Mouse (Mus musculus) embryonic facial prominence, embryonic 10.5 days (tissue): Measurements from ENCODE around the gene Polr1e. TPM values are rescaled to one million over a fixed set of nuclear protein-coding genes. Genes with fewer than 3 reads are reported as not detected.
A peak's percentile ranks its signal among the peaks of the same experiment; 100 is the strongest.
"Not testable (repeated sequence)": the region's sequence is repeated elsewhere in the genome, so short reads cannot be mapped to it uniquely, and the experiment has no call there.

Source experiments
- DNase-seq: peaks from one replicate; pipeline ENCODE4 v3.0.0-alpha.2; 2017; ENCODE audit warnings: low spot score
- H3K27ac ChIP-seq: fragments of 300-500 bp; sonication (generic); replicated peaks from 2 replicates; pipeline ENCODE4 v1.5.1; 2016; ENCODE audit warnings: mild to moderate bottlenecking
- H3K27me3 ChIP-seq: fragments of 300-500 bp; sonication (generic); replicated peaks from 2 replicates; pipeline ENCODE4 v1.6.1; 2016; ENCODE audit warnings: low read depth, mild to moderate bottlenecking; ENCODE audit not compliant: poor library complexity, severe bottlenecking
- H3K36me3 ChIP-seq: fragments of 300-500 bp; sonication (generic); replicated peaks from 2 replicates; pipeline ENCODE4 v1.6.1; 2016; ENCODE audit warnings: mild to moderate bottlenecking, moderate library complexity
- H3K4me1 ChIP-seq: fragments of 300-500 bp; sonication (generic); 2 replicates; pipeline ENCODE4 v1.6.1; 2016
- H3K4me3 ChIP-seq: fragments of 300-500 bp; sonication (generic); 2 replicates; pipeline ENCODE4 v1.5.1; 2016; ENCODE audit warnings: mild to moderate bottlenecking, moderate library complexity
- H3K9me3 ChIP-seq: fragments of 300-500 bp; sonication (generic); 2 replicates; pipeline ENCODE4 v1.6.1; 2016; ENCODE audit warnings: mild to moderate bottlenecking
- WGBS: fragments of 180-500 bp; shearing (Covaris S2); methylation state at CpG from one replicate; pipeline ENCODE4 v1.1.7; 2016; 5-methylcytosine and 5-hydroxymethylcytosine counted together
- polyA plus RNA-seq: library from polyadenylated mRNA; unstranded; fragments of >200 nt; fragmentation: Nextera tagmentation; extraction: Ambion mirVana; gene quantifications from 2 replicates; pipeline ENCODE4 v1.2.1, GENCODE M21; 2016

The Polr1e gene
- polyA plus RNA-seq, 1 experiment from 2014 or later = 59.8 TPM

DNA sequence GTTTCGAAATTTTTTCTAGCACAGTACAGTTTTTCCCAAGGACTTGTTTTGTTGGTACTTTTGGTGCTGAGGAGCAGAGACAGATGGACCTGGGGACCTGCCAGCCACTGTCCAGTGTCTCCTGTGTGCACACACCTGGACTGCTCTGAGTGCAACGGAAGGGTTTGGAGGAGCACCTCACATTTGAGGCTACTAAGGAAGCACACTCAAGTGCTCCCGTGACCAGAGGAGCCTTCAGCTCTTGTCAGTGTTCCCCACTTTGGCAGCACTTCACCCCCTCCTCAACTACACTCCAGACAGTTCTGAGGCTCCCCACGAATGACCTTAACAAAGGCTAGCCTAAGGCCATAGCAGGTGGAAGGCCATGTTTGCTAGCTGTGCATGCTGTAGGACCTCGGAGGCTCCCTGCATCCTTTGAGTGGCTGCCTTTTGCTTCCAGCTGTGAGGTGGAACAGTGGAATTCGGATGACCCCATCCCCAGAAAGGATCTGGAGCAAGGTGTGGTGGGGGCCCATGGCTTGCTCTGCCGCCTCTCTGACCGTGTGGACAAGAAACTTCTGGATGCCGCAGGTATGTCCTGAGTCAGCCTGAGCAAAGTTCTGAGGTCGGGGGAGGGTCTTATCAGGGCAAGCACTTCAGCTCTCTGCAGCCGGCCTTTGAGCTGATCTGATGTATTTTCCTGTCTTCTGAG lies 35.8 kb upstream of the Polr1e start:
- Histone ChIP-seq H3K9me3 (no peaks in the 10 kb centered on the region), H3K27ac (peak overlapping the region; percentile 93), H3K4me1 (peaks cover 47% of the 10 kb centered on the region), H3K4me3 (peak overlapping the region; percentile 85), H3K27me3 (no peaks in the 10 kb centered on the region), H3K36me3 (peaks cover 39% of the 10 kb centered on the region)
- 74% methylated on average over 11 of the region's 11 CpGs for WGBS
- DNase-seq = no peak

GRCm38 (mm10) chr4:44983131-44983740 lies 35.1 kb upstream of the Polr1e start:
- Histone ChIP-seq H3K36me3 (peaks cover 45% of the 10 kb centered on the region), H3K9me3 (no peaks in the 10 kb centered on the region), H3K4me3 (peak overlapping the region; percentile 85; the same call in 1 of the 2 replicates), H3K4me1 (peaks cover 47% of the 10 kb centered on the region), H3K27me3 (no peaks in the 10 kb centered on the region), H3K27ac (peak overlapping the region; percentile 24; the same call in 1 of the 2 replicates)
- WGBS = 89% methylated on average over 10 of the region's 10 CpGs
- DNase-seq = no peak

DNA sequence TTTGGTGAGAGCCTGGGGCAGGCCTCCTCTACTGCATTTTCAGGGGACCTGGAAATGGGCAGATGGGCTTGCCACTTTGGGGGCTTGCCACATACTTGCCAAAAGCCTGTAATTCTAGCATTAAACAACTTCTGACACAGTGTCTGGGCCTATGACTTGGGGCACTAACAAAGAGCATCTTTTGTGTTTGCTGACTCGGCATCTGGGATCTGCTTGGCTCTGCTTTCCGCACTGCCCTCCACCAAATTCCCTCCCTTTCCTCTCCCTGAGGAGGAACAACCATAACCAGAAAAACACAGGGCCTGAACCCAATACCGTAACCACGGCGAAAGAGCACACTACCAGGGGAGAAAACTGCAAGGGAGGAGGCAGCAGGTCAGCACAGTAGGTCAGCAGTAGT lies 27.8 kb upstream of the Polr1e start:
- H3K27me3 ChIP-seq = no peaks in the 10 kb centered on the region
- H3K4me1 ChIP-seq = no peaks in the 10 kb centered on the region
- no peak overlapping the region for H3K27ac ChIP-seq
- H3K4me3 ChIP-seq = no peak overlapping the region
- WGBS = 89% methylated on average over 5 of the region's 5 CpGs
- peaks cover 97% of the 10 kb centered on the region for H3K36me3 ChIP-seq
- no peaks in the 10 kb centered on the region for H3K9me3 ChIP-seq
- no peak for DNase-seq

- peaks cover 84% of the 10 kb centered on the region for H3K36me3 ChIP-seq
- 92% methylated on average over 11 of the region's 11 CpGs for WGBS
- not testable (repeated sequence) for H3K9me3 ChIP-seq, DNase-seq, H3K27ac ChIP-seq, H3K4me3 ChIP-seq, H3K27me3 ChIP-seq, H3K4me1 ChIP-seq
Observed at GRCm38 (mm10) chr4:44992330-44992729, 26.1 kb upstream of the Polr1e start.

DNA sequence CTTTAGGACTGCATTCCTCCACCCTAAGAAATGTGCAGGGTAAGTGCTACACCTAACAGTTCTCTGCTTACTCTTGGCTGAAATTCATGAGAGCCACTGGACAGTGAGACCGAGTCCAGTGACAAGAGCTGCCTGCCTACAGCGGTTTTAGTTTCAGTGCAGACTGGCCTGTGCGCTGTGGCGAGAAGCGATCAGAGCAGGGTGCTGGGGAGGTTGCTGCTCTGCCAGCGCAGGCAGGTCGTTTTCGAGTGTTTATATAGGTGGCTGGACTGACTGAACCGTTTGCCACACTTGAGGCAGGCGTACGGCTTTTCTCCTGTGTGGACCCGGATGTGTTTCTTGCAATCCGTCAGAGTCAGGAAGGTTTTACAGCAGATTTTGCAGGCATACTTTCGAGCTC lies 25.2 kb upstream of the Polr1e start:
- H3K36me3 ChIP-seq = peaks cover 76% of the 10 kb centered on the region
- DNase-seq = not testable (repeated sequence)
- WGBS = 92% methylated on average over 14 of the region's 14 CpGs

GRCm38 (mm10) chr4:44993847-44994246 lies 24.5 kb upstream of the Polr1e start:
- no peak overlapping the region for H3K27ac ChIP-seq
- WGBS = 90% methylated on average over 9 of the region's 9 CpGs
- no peak overlapping the region for H3K4me3 ChIP-seq
- peaks cover 69% of the 10 kb centered on the region for H3K36me3 ChIP-seq
- H3K9me3 ChIP-seq = no peaks in the 10 kb centered on the region
- H3K27me3 ChIP-seq = no peaks in the 10 kb centered on the region
- peak; percentile 5 for DNase-seq
- H3K4me1 ChIP-seq = no peaks in the 10 kb centered on the region

More for the DNA sequence above, 25.2 kb upstream of the Polr1e start:
- H3K4me3 ChIP-seq, H3K4me1 ChIP-seq, H3K27me3 ChIP-seq, H3K27ac ChIP-seq, H3K9me3 ChIP-seq: not testable (repeated sequence)

GRCm38 (mm10) chr4:44994776-44995175 lies 23.6 kb upstream of the Polr1e start:
- no peak overlapping the region for H3K27ac ChIP-seq
- H3K27me3 ChIP-seq = no peaks in the 10 kb centered on the region
- DNase-seq = no peak
- H3K4me3 ChIP-seq = no peak overlapping the region
- H3K36me3 ChIP-seq = peaks cover 60% of the 10 kb centered on the region
- H3K4me1 ChIP-seq = peaks cover 5% of the 10 kb centered on the region
- H3K9me3 ChIP-seq = no peaks in the 10 kb centered on the region
- 85% methylated on average over 18 of the region's 18 CpGs for WGBS

DNA sequence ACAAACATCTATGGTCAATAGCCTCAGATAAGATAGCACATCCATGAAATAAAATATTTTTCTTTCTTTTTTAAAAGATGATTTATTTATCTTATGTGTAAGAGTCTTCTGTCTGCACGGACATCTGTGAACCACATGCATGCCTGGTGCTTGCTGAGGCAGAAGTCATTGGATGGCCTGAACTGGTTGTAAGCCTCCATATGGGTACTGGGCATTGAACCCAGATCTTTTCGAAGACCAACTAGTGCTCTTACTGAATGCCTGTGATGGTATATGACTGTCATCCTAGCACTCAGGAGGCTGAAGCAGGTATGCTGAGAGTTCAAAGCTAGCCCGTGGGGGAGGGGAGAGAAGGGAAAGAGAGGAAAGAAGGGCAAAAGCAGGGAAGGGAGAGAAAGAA lies 20.3 kb upstream of the Polr1e start:
- no peak for DNase-seq
- Histone ChIP-seq H3K36me3 (peaks cover 39% of the 10 kb centered on the region), H3K4me3 (no peak overlapping the region), H3K4me1 (peaks cover 5% of the 10 kb centered on the region), H3K27ac (no peak overlapping the region), H3K27me3 (no peaks in the 10 kb centered on the region), H3K9me3 (no peaks in the 10 kb centered on the region)
- 77% methylated on average over 3 of the region's 3 CpGs for WGBS

- no peaks in the 10 kb centered on the region for H3K27me3 ChIP-seq
- no peak overlapping the region for H3K4me3 ChIP-seq
- peaks cover 32% of the 10 kb centered on the region for H3K36me3 ChIP-seq
- no peaks in the 10 kb centered on the region for H3K9me3 ChIP-seq
- no peak overlapping the region for H3K27ac ChIP-seq
- H3K4me1 ChIP-seq = peaks cover 5% of the 10 kb centered on the region
- no peak for DNase-seq
- WGBS = 89% methylated on average over 6 of the region's 6 CpGs
Observed at GRCm38 (mm10) chr4:45000001-45000400, 18.4 kb upstream of the Polr1e start.

DNA sequence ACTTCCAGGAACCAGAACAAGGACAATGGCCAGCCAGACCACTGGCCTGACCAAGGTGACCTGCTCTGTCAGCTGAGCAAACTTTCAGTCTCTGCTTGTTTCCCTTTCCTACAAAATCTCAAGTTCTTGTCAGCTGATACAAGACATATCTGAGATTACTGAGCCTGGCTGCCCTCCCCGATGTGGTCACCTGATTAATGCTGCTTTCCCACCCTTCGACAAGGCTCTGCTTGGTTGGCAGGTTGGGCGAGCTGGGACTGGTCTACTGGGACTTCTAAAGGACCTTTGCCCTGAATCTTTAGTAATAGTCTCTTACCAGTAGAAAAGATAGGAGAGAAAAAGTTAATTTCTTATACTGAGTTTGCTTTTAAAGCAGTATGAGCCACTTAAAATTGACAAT lies 12.9 kb upstream of the Polr1e start:
- Histone ChIP-seq H3K4me3 (no peak overlapping the region), H3K36me3 (peaks cover 40% of the 10 kb centered on the region), H3K27me3 (no peaks in the 10 kb centered on the region), H3K9me3 (no peaks in the 10 kb centered on the region), H3K4me1 (peaks cover 10% of the 10 kb centered on the region), H3K27ac (no peak overlapping the region)
- 85% methylated on average over 3 of the region's 3 CpGs for WGBS
- no peak for DNase-seq

DNA sequence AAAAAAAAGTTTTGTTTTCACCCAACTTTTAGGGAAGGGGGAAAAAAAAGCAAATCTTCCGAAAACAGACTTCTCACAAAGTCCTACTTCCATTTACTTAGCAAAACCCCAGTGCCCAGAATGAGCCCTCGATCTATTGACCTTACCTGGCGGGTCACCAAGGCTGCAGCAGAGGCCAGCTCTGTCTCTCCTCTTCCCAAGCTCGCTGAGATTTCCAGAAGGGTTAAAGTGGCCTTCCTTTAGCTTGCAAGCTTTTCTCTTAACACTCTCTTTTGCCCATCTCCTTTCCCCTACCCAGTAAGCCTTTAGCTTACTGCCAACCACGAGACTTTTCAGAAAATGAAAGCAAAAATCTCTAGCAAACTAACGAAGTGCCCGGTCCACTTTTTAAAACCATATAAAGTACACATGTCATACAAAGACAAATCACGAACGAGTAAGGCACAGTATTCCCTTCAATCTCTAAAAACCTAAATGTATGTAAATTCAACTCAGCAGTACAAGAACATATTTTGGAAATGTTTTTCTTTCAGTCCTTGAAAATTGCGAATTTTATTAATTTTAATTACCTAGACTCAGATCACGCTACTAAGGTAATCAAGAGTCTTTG lies 7.5 kb upstream of the Polr1e start:
- Histone ChIP-seq H3K27me3 (no peaks in the 10 kb centered on the region), H3K27ac (peak overlapping the region; percentile 93), H3K4me3 (peak overlapping the region; percentile 74), H3K9me3 (no peaks in the 10 kb centered on the region), H3K4me1 (peaks cover 24% of the 10 kb centered on the region), H3K36me3 (peaks cover 9% of the 10 kb centered on the region)
- WGBS = 13% methylated on average over 11 of the region's 11 CpGs
- DNase-seq = no peak

- H3K4me1 ChIP-seq = peaks cover 24% of the 10 kb centered on the region
- H3K4me3 ChIP-seq = peak overlapping the region; percentile 74
- no peaks in the 10 kb centered on the region for H3K27me3 ChIP-seq
- no peak for DNase-seq
- peak overlapping the region; percentile 93 for H3K27ac ChIP-seq
- WGBS = under 1% methylated on average over 31 of the region's 31 CpGs
- no peaks in the 10 kb centered on the region for H3K9me3 ChIP-seq
- peaks cover 9% of the 10 kb centered on the region for H3K36me3 ChIP-seq
Observed at GRCm38 (mm10) chr4:45011581-45012104, 6.7 kb upstream of the Polr1e start.
